Mouse (Mus musculus): ENCODE measurements at regions not wholly inside any gene's neighbourhood (a gene's known extent, or its start where the extent isn't known, plus 50 kb on each side); places are given as distances from the start of the nearest gene placed in this dataset.

- no peak overlapping the region for H3K27ac ChIP-seq
- WGBS = 25% methylated on average over 4 of the region's 4 CpGs
- H3K9ac ChIP-seq = no peak overlapping the region
- no peak overlapping the region for H3K4me2 ChIP-seq
- no peak overlapping the region for H3K4me3 ChIP-seq (replicated peaks)
- no peaks in the 10 kb centered on the region for H3K9me3 ChIP-seq (replicated peaks)
- H3K27me3 ChIP-seq = no peaks in the 10 kb centered on the region
- H3K36me3 ChIP-seq = no peaks in the 10 kb centered on the region
- no peak for ATAC-seq (replicated peaks; ENCODE audit: low FRiP score)
- H3K4me1 ChIP-seq = 0 out of 2 replicates have a peak, but pooled peaks cover 4% of the 10 kb centered on the region
Observed at GRCm38 (mm10) chr6:66478326-66478964, 56.7 kb upstream of the Mad2l1 start.

GRCm38 (mm10) chr6:66479576-66479975, 55.6 kb upstream of the Mad2l1 start:
- Histone ChIP-seq H3K9me3 (replicated peaks) (no peaks in the 10 kb centered on the region), H3K4me3 (replicated peaks) (no peak overlapping the region), H3K27ac (no peak overlapping the region), H3K4me1 (0 out of 2 replicates have a peak, but pooled peaks cover 4% of the 10 kb centered on the region), H3K4me2 (no peak overlapping the region), H3K9ac (no peak overlapping the region), H3K36me3 (no peaks in the 10 kb centered on the region), H3K27me3 (no peaks in the 10 kb centered on the region)
- ATAC-seq (replicated peaks; ENCODE audit: low FRiP score) = no peak
- WGBS = 55% methylated on average over 5 of the region's 5 CpGs

GRCm38 (mm10) chr6:66480207-66480606, 55.0 kb upstream of the Mad2l1 start:
- ATAC-seq (replicated peaks; ENCODE audit: low FRiP score) = no peak
- H3K4me3 ChIP-seq (replicated peaks) = no peak overlapping the region
- no peak overlapping the region for H3K9ac ChIP-seq
- no peaks in the 10 kb centered on the region for H3K27me3 ChIP-seq
- WGBS = 61% methylated on average over 2 of the region's 2 CpGs
- H3K4me1 ChIP-seq = 0 out of 2 replicates have a peak, but pooled peaks cover 4% of the 10 kb centered on the region
- no peaks in the 10 kb centered on the region for H3K36me3 ChIP-seq
- no peaks in the 10 kb centered on the region for H3K9me3 ChIP-seq (replicated peaks)
- no peak overlapping the region for H3K27ac ChIP-seq
- no peak overlapping the region for H3K4me2 ChIP-seq

DNA sequence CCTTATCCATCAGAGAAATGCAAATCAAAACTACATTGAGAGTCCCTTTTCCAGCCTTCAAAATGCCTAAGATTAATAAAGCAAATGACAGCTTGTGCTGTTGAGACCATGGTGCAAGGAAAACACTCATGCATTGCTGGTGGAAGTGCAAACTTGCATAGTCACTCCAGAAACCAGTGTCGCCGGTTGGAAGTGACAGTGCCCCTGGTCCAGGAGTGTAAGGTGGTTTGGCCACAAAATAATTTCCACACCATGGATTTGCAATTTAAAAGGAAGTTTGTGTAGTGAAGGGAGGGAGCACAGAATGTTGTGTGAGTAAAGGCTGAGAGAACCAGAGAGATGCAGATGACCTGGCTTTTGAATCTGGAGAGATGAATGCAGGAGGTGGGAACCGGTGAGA, 52.4 kb upstream of the Mad2l1 start:
- Histone ChIP-seq H3K27ac (no peak overlapping the region), H3K4me2 (no peak overlapping the region), H3K36me3 (no peaks in the 10 kb centered on the region), H3K9ac (no peak overlapping the region), H3K4me3 (replicated peaks) (no peak overlapping the region), H3K4me1 (0 out of 2 replicates have a peak, but pooled peaks cover 4% of the 10 kb centered on the region), H3K27me3 (no peaks in the 10 kb centered on the region), H3K9me3 (replicated peaks) (no peaks in the 10 kb centered on the region)
- no peak for ATAC-seq (replicated peaks; ENCODE audit: low FRiP score)
- WGBS = 96% methylated on average over 3 of the region's 3 CpGs
